ENCODE assay signal across 8 mouse cellular contexts in genomic region chr2:106649686-106650570, GRCm38 (mm10). TPM values are rescaled to one million over a fixed set of nuclear protein-coding genes. Genes with fewer than 3 reads are reported as not detected.
DNase-seq lines count a peak whose midpoint lies in the region; ATAC-seq lines count a peak whose summit lies in the region.

No protein-coding gene starts in this region.

- H3K4me3 ChIP-seq in forebrain, embryonic 16.5 days (replicated peaks; ENCODE audit: low read length), result peak overlapping the region; percentile 49
- peak overlapping the region; percentile 52 for H3K4me3 ChIP-seq in liver, embryonic 12.5 days

- H3K36me3 ChIP-seq in forebrain, embryonic 16.5 days (ENCODE audit: control insufficient read depth, insufficient read depth), result no peaks in the 10 kb centered on the region
- H3K36me3 ChIP-seq in liver, embryonic 12.5 days, result no peaks in the 10 kb centered on the region

- H3K4me2 ChIP-seq in forebrain, embryonic 16.5 days (ENCODE audit: low read length), result peak overlapping the region; percentile 54
- peak overlapping the region; percentile 66 for H3K4me2 ChIP-seq in liver, embryonic 12.5 days

- H3K9me3 ChIP-seq in forebrain, embryonic 16.5 days (ENCODE audit: control insufficient read depth, low read length), result no peaks in the 10 kb centered on the region
- no peaks in the 10 kb centered on the region for H3K9me3 ChIP-seq in liver, embryonic 12.5 days (replicated peaks)

- intact Hi-C loops in heart, postnatal 10 days (cut with DNase I), result no loop called here

- ATAC-seq in forebrain, embryonic 16.5 days, result peak; percentile 98
- ATAC-seq in liver, embryonic 12.5 days, result peak; percentile 98

- H3K27ac ChIP-seq in forebrain, embryonic 16.5 days (ENCODE audit: low read length), result peak overlapping the region; percentile 85
- H3K27ac ChIP-seq in liver, embryonic 12.5 days, result 0 out of 2 replicates have a peak overlapping the region, but pooled peaks have one; percentile 7

- peak overlapping the region; percentile 65 for H3K9ac ChIP-seq in forebrain, embryonic 16.5 days (replicated peaks; ENCODE audit: low read depth, low read length)
- no peak overlapping the region for H3K9ac ChIP-seq in liver, embryonic 12.5 days

- DNase-seq in MN1 (ENCODE audit: low spot score), result peak; percentile 82
- peak; percentile 91 for DNase-seq in cerebellum, adult 11-12 months
- peak; percentile 84 to 87 for DNase-seq in heart, postnatal 10 days
- DNase-seq in kidney, postnatal 36 days, result peak; percentile 73 to 75
- DNase-seq in neural tube, embryonic 10.5 days (ENCODE audit: extremely low spot score, low spot score), result peak; percentile 83
- DNase-seq in testis, postnatal 14 days (ENCODE audit: low spot score), result peak; percentile 68

- WGBS in forebrain, embryonic 16.5 days, result 3% methylated on average over 25 of the region's 25 CpGs
- 6% methylated on average over 25 of the region's 25 CpGs for WGBS in liver, embryonic 12.5 days (ENCODE audit: insufficient replicate concordance)

- no peaks in the 10 kb centered on the region for H3K27me3 ChIP-seq in forebrain, embryonic 16.5 days (replicated peaks; ENCODE audit: control insufficient read depth, insufficient read depth, low read length)
- H3K27me3 ChIP-seq in liver, embryonic 12.5 days (replicated peaks), result no peaks in the 10 kb centered on the region

- peaks cover 10% of the 10 kb centered on the region for H3K4me1 ChIP-seq in forebrain, embryonic 16.5 days (replicated peaks; ENCODE audit: control insufficient read depth, insufficient read depth, low read length)
- peaks cover 5% of the 10 kb centered on the region; the same call in 1 of the 2 replicates for H3K4me1 ChIP-seq in liver, embryonic 12.5 days

RNA-seq across cellular contexts. Expression of gene Mpped2, which starts 43.1 kb away (rescaled TPM):
- polyA plus RNA-seq in forebrain, embryonic 16.5 days (2015; fragmentation: Nextera tagmentation; extraction: Ambion mirVana), result 187 and 199 TPM in 2 replicates
- total RNA-seq in heart, postnatal 10 days (2021), result 10 to 100 TPM; 19.6 to 22.9 TPM
- 5.3 and 6.7 TPM in 2 replicates for polyA plus RNA-seq in liver, embryonic 12.5 days (2016; fragmentation: Nextera tagmentation; extraction: Ambion mirVana)

Comparison
In these comparisons a context has a peak if more than half of its experiments do, and no peak if none do; other contexts are left out.
1. Peak in every context shown above with its lines: DNase-seq, ATAC-seq, H3K4me3 ChIP-seq and H3K27ac ChIP-seq.
2. RNA of gene Mpped2, which starts 43.1 kb away (polyA plus RNA-seq): 187 to 199 TPM in forebrain, embryonic 16.5 days; 5.3 to 6.7 TPM in liver, embryonic 12.5 days; every median in the first group is over 10 times any median in the second.